Mouse (Mus musculus) neural tube, embryonic 11.5 days (tissue): Measurements from ENCODE around the gene Ptch2. TPM values are rescaled to one million over a fixed set of nuclear protein-coding genes. Genes with fewer than 3 reads are reported as not detected.
A peak's percentile ranks its signal among the peaks of the same experiment; 100 is the strongest.

Source experiments
- ATAC-seq: fragments of 200-750 bp; cut with Nextera tagmentation; 2 replicates; pipeline ENCODE4 v1.8.0; 2017; ENCODE audit warnings: moderate number of reproducible peaks, mild to moderate bottlenecking, moderate TSS enrichment, moderate library complexity; ENCODE audit not compliant: insufficient read depth, low FRiP score, low TSS enrichment
- DNase-seq: peaks from one replicate; pipeline ENCODE4 v3.0.0-alpha.2; 2015; ENCODE audit warnings: low spot score
- H3K27ac ChIP-seq: fragments of 300-500 bp; sonication (generic); 2 replicates; pipeline ENCODE4 v1.5.1; 2014; ENCODE audit warnings: low read depth, mild to moderate bottlenecking, low read length
- H3K27me3 ChIP-seq: fragments of 300-500 bp; sonication (generic); 2 replicates; pipeline ENCODE4 v1.6.1; 2014; ENCODE audit warnings: mild to moderate bottlenecking, low read length, mixed read lengths; ENCODE audit not compliant: control insufficient read depth, insufficient read depth
- H3K36me3 ChIP-seq: fragments of 300-500 bp; sonication (generic); 2 replicates; pipeline ENCODE4 v1.6.1; 2014; ENCODE audit warnings: mild to moderate bottlenecking, low read length, moderate library complexity, mixed read lengths; ENCODE audit not compliant: control insufficient read depth, insufficient read depth
- H3K4me1 ChIP-seq: fragments of 300-500 bp; sonication (generic); 2 replicates; pipeline ENCODE4 v1.6.1; 2014; ENCODE audit warnings: low read length, mixed read lengths; ENCODE audit not compliant: control insufficient read depth, insufficient read depth
- H3K4me2 ChIP-seq: fragments of 300-500 bp; sonication (generic); 2 replicates; pipeline ENCODE4 v1.6.1; 2014; ENCODE audit warnings: low read depth, mild to moderate bottlenecking, moderate library complexity
- H3K4me3 ChIP-seq: fragments of 300-500 bp; sonication (generic); 2 replicates; pipeline ENCODE4 v1.5.1; 2014; ENCODE audit warnings: low read depth, low read length
- H3K9ac ChIP-seq: fragments of 300-500 bp; sonication (generic); 2 replicates; pipeline ENCODE4 v1.6.1; 2014; ENCODE audit warnings: mild to moderate bottlenecking, low read length
- H3K9me3 ChIP-seq: fragments of 300-500 bp; sonication (generic); 2 replicates; pipeline ENCODE4 v1.6.1; 2016; ENCODE audit warnings: low read length; ENCODE audit not compliant: control insufficient read depth
- WGBS: fragments of 180-500 bp; shearing (Covaris S2); extraction: QIAGEN DNeasy Blood & Tissue Kit; methylation state at CpG from one replicate; pipeline ENCODE4 v1.1.7; 2014; 5-methylcytosine and 5-hydroxymethylcytosine counted together
- polyA plus RNA-seq: library from polyadenylated mRNA; unstranded; fragments of >200 nt; fragmentation: Nextera tagmentation; extraction: Ambion mirVana; gene quantifications from 2 replicates; pipeline ENCODE4 v1.2.1, GENCODE M21; 2014

The Ptch2 gene
- polyA plus RNA-seq, result 3.4 and 3.9 TPM in 2 replicates

DNA sequence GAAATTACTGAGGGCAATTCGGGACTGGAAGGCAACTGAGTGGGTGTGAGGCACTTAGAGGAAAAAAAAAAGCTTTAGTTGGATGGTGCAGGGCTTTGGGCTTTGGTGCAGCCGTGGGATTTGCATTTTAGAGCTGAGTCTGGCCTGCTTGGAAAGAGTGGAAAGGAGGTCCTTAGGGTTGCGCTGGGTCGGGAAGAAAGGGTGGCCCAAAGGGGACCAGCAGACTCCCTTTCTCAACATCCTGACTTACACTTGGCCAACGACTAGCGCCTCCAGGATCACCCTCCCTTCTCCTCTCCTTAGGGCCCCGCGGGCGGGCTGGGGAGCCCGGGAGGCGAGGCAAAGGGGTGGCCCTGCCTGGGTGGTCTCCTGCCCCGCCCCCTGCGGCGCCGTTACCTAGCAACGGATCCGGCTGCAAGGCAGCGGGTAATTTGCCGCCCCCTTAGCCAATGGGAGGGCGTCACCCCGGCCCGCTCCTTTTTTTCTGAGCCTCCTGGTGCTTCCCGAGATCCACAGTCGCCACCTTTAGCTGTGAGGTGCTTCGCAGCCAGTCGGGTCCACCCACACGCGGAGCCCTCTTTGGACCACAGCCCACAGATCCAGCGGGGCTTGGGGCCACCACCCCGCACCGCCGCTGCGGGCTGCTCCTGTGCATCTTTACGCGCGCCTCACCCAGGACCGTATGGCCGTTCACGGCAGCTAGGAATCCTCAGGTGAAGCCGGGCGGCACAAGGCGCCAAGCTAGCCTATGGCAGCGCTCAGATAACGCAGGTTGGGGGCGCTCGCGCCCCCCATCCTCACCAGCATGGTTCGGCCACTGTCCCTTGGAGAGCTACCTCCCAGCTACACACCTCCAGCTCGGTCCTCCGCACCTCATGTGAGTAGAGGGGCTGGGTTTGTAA, at the start of gene Ptch2:
TSS of gene Ptch2 (plus strand) at position 525 of the 902 bp plus-strand sequence.
- H3K36me3 ChIP-seq, result no peaks in the 10 kb centered on the region
- under 1% methylated on average over 49 of the region's 50 CpGs for WGBS
- DNase-seq (peak; percentile 88), ATAC-seq (peak; percentile 85)
- no peak within 1 kb of the TSS for H3K27ac ChIP-seq
- peaks cover 8% of the 10 kb centered on the region for H3K4me1 ChIP-seq
- no peaks in the 10 kb centered on the region for H3K9me3 ChIP-seq
- H3K4me2 ChIP-seq, result peak within 1 kb of the TSS; percentile 83
- H3K27me3 ChIP-seq, result 0 out of 2 replicates have a peak, but pooled peaks cover 8% of the 10 kb centered on the region
- H3K9ac ChIP-seq, result peak within 1 kb of the TSS; percentile 53
- H3K4me3 ChIP-seq, result peak within 1 kb of the TSS; percentile 53

DNA sequence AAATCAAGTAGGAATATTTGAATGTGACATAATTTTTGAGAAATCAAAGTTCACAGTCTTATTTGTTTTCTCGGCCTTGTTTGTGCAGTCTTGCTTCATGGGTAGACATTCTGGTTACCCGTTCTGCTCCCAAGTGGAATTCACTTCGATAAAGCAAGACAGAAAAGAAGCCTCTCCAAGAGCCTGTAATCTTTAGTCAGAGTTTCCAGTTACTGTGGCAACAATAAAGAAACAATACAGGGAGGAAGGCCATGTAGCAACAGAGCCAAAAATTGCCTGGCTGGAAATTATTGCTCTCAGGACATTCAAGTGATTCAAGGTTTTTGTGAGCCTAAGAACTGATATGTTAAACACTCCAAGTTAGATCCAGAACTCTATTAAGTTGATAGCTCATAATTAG, 47.0 kb upstream of the Ptch2 start:
- no peak overlapping the region for H3K4me2 ChIP-seq
- no peaks in the 10 kb centered on the region for H3K27me3 ChIP-seq
- no peaks in the 10 kb centered on the region for H3K4me1 ChIP-seq
- WGBS, result 92% methylated on average over 3 of the region's 3 CpGs
- no peaks in the 10 kb centered on the region for H3K36me3 ChIP-seq
- no peak overlapping the region for H3K9ac ChIP-seq
- DNase-seq, result no peak
- no peaks in the 10 kb centered on the region for H3K9me3 ChIP-seq
- no peak for ATAC-seq
- H3K4me3 ChIP-seq, result no peak overlapping the region
- no peak overlapping the region for H3K27ac ChIP-seq

DNA sequence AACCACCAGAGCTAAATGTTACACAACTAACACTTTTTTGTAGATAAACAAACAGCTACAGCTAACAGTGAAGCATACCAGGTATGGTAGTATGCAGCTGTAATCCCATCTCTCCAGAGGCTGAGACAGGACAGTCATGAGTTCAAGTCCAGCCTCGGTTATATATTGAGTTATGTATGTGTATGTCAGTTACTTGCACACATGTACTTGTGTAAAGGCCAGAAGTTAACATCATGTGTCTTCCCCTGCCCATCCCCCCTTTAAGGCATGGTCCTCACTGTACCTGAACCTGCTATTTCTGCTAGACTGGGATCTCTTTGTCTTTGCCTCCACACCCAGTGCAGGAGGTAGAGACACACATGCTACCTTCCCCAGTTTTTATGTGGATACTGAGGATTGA, 46.4 kb upstream of the Ptch2 start:
- Histone ChIP-seq H3K9me3 (no peaks in the 10 kb centered on the region), H3K27me3 (no peaks in the 10 kb centered on the region), H3K36me3 (no peaks in the 10 kb centered on the region), H3K27ac (no peak overlapping the region), H3K4me1 (no peaks in the 10 kb centered on the region), H3K4me2 (no peak overlapping the region), H3K9ac (no peak overlapping the region), H3K4me3 (no peak overlapping the region)
- ATAC-seq (no peak), DNase-seq (no peak)
- 100% methylated on average over 1 of the region's 1 CpGs for WGBS

DNA sequence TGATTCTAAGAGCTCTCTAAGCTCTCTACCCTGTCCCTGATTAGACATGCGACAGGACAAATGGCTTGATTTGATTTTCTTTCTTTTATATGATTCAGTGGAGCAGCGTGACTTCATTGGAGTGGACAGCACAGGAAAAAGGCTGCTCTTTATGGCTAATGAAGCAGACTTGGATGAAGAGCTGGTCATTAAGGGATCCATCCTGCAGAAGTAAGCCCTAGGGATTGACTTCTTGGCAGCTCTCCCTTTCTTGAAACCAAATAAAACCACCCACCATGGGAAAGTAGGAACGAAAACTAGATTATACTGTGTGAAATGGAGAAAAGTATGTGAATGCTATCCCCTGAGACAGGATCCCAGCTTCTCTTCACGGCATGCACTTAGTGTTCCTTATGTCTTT, 43.2 kb upstream of the Ptch2 start:
- no peaks in the 10 kb centered on the region for H3K36me3 ChIP-seq

DNA sequence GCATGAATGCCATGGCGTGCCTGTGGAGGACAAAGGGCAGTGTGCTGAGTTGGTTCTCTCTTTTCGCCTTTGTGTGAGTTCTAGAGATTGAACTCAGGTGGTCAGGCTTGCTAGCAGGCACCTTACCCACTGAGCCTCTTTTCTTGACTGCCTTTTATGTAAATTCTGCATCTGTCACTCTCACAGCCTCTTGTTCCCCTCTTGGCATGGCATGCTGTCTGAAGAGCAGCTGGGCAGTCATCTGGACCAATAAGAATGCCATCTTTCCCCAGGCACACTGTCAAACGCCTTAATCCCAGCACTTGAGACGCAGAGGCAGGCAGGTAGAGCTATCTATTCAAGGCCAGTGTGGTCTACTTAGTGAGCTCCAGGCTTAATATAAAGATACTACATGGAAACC, 41.9 kb upstream of the Ptch2 start:
- H3K4me3 ChIP-seq, result no peak overlapping the region
- 88% methylated on average over 4 of the region's 4 CpGs for WGBS
- no peaks in the 10 kb centered on the region for H3K4me1 ChIP-seq
- no peak overlapping the region for H3K4me2 ChIP-seq
- H3K36me3 ChIP-seq, result no peaks in the 10 kb centered on the region
- no peaks in the 10 kb centered on the region for H3K27me3 ChIP-seq
- no peaks in the 10 kb centered on the region for H3K9me3 ChIP-seq
- no peak for DNase-seq
- no peak overlapping the region for H3K27ac ChIP-seq
- no peak for ATAC-seq
- no peak overlapping the region for H3K9ac ChIP-seq

More for the DNA sequence above, 43.2 kb upstream of the Ptch2 start:
- DNase-seq, result no peak
- H3K27ac ChIP-seq, result no peak overlapping the region
- 92% methylated on average over 4 of the region's 4 CpGs for WGBS
- no peaks in the 10 kb centered on the region for H3K4me1 ChIP-seq
- H3K9ac ChIP-seq, result no peak overlapping the region
- no peaks in the 10 kb centered on the region for H3K9me3 ChIP-seq
- no peak overlapping the region for H3K4me3 ChIP-seq
- H3K27me3 ChIP-seq, result no peaks in the 10 kb centered on the region
- H3K4me2 ChIP-seq, result no peak overlapping the region
- ATAC-seq, result no peak

DNA sequence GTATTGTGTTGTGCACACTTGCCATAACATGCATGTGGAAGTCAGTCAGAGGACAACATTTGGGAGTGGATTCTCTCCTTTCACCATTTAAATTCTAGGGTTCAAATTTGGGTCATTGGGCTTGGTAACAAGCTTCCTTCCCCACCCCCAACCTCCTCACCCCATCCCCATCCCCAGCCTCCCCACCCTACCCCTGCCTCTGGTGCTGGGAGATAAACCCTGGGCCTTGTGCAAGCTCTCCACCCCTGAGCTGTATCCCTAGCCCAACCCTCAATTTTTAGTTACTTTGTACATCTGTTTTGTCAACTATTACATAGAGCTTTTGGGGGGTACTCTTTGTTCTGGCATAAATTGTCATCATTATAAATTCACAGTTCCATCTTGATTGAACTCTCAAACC, 39.8 kb upstream of the Ptch2 start:
- no peak for ATAC-seq
- no peak overlapping the region for H3K27ac ChIP-seq

DNA sequence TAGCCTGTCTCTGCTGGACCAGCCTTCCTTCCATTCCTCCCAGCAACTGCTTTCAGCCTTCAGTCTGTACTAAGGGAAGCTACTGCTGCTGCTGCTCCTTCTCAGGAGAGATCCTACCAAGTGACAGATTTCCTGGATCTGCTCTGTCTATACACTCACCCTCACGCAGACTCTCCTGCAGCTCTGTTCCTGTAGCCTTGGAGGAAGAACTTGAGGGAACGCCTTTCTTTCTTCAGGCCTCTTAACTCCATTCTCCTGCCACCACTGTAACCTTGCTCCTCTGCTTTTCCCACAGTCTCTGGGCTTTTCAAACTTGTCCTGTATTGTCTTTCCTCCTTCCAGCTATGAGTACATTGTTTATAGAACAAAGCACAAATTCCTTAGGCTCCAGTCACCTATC, 39.4 kb upstream of the Ptch2 start:
- 72% methylated on average over 2 of the region's 2 CpGs for WGBS
- no peaks in the 10 kb centered on the region for H3K9me3 ChIP-seq
- no peak overlapping the region for H3K9ac ChIP-seq
- DNase-seq (no peak), ATAC-seq (no peak)
- H3K4me3 ChIP-seq, result no peak overlapping the region
- H3K27me3 ChIP-seq, result no peaks in the 10 kb centered on the region
- H3K27ac ChIP-seq, result no peak overlapping the region
- H3K4me2 ChIP-seq, result no peak overlapping the region
- no peaks in the 10 kb centered on the region for H3K4me1 ChIP-seq
- H3K36me3 ChIP-seq, result no peaks in the 10 kb centered on the region

More for the DNA sequence above, 39.8 kb upstream of the Ptch2 start:
- H3K9ac ChIP-seq, result no peak overlapping the region
- no peaks in the 10 kb centered on the region for H3K4me1 ChIP-seq
- DNase-seq, result no peak
- no peaks in the 10 kb centered on the region for H3K36me3 ChIP-seq
- H3K27me3 ChIP-seq, result no peaks in the 10 kb centered on the region
- no peaks in the 10 kb centered on the region for H3K9me3 ChIP-seq
- H3K4me3 ChIP-seq, result no peak overlapping the region
- H3K4me2 ChIP-seq, result no peak overlapping the region

DNA sequence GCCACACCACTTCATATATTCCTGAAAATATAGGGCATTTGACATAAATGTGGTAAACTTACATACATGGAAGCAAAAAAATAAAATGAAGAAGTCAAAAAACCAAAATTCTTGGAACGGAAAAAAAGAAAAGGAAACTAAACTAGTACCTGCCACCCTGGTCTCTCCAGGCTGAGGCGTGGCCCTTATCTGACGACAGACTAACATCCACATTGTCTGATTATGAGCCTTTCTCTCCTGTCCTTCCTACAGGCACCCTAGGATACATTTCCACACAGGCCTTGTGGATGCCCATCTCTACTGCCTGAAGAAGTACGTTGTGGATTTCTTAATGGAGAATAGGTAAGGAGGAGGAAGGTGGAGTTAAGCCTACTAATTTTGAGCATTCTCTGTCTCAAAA, 37.4 kb upstream of the Ptch2 start:
- Histone ChIP-seq H3K9me3 (no peaks in the 10 kb centered on the region), H3K4me2 (no peak overlapping the region), H3K27me3 (no peaks in the 10 kb centered on the region), H3K27ac (no peak overlapping the region), H3K36me3 (no peaks in the 10 kb centered on the region), H3K4me1 (no peaks in the 10 kb centered on the region), H3K9ac (no peak overlapping the region), H3K4me3 (no peak overlapping the region)
- no peak for ATAC-seq
- 89% methylated on average over 4 of the region's 4 CpGs for WGBS
- DNase-seq, result no peak
